In genomic region chr1:161403061-161403460, GRCm38 (mm10) we compare ENCODE assay signal across 31 mouse cellular contexts. TPM values are rescaled to one million over a fixed set of nuclear protein-coding genes. Genes with fewer than 3 reads are reported as not detected.
DNase-seq lines count a peak whose midpoint lies in the region; ATAC-seq and TF ChIP-seq lines count a peak whose summit lies in the region.
"Had no signal": no experiment of that assay in that cellular context is flagged by ENCODE, and none has a peak within 500 bp of the region (broad histone marks: within the 10 kb centered on the region; RNA-seq: fewer than 3 reads in every experiment).

No protein-coding gene starts in this region.

- TF ChIP-seq CTCF in brain, embryonic 14.5 days (IDR thresholded peaks at IDR 0.05; ENCODE audit: borderline replicate concordance, extremely low read depth, insufficient read depth, insufficient read length): no peak

- no peaks in the 10 kb centered on the region for H3K27me3 ChIP-seq in forebrain, embryonic 16.5 days (replicated peaks; ENCODE audit: control insufficient read depth, insufficient read depth, low read length)
- no peaks in the 10 kb centered on the region for H3K27me3 ChIP-seq in forebrain, embryonic 10.5 days (ENCODE audit: poor library complexity, severe bottlenecking)
- H3K27me3 ChIP-seq: CH12.LX; embryonic facial prominence, embryonic 13.5 days; heart, embryonic 15.5 days; limb, embryonic 12.5 days; liver, embryonic 15.5 days; lung, embryonic 15.5 days; neural tube, embryonic 12.5 days had no signal

- no peak overlapping the region for H3K27ac ChIP-seq in forebrain, embryonic 16.5 days (ENCODE audit: low read length)
- H3K27ac ChIP-seq in forebrain, embryonic 10.5 days: no peak overlapping the region
- H3K27ac ChIP-seq: embryonic facial prominence, embryonic 13.5 days; heart, embryonic 10.5 days; heart, embryonic 15.5 days; limb, embryonic 12.5 days; liver, embryonic 15.5 days; lung, embryonic 15.5 days; midbrain, embryonic 10.5 days; neural tube, embryonic 12.5 days had no signal

- no peak overlapping the region for H3K4me3 ChIP-seq in forebrain, embryonic 16.5 days (replicated peaks; ENCODE audit: low read length)
- no peak overlapping the region for H3K4me3 ChIP-seq in forebrain, embryonic 10.5 days
- H3K4me3 ChIP-seq: embryonic facial prominence, embryonic 13.5 days; heart, embryonic 10.5 days; heart, embryonic 15.5 days; limb, embryonic 12.5 days; liver, embryonic 15.5 days; lung, embryonic 15.5 days; midbrain, embryonic 10.5 days; myocyte; neural tube, embryonic 12.5 days had no signal

- peaks cover 6% of the 10 kb centered on the region; the same call in 1 of the 2 replicates for H3K9me3 ChIP-seq in forebrain, embryonic 16.5 days (ENCODE audit: control insufficient read depth, low read length)
- no peaks in the 10 kb centered on the region for H3K9me3 ChIP-seq in forebrain, embryonic 10.5 days
- H3K9me3 ChIP-seq: heart, embryonic 10.5 days; heart, embryonic 15.5 days; liver, embryonic 15.5 days; lung, embryonic 15.5 days; midbrain, embryonic 10.5 days; neural tube, embryonic 12.5 days had no signal

- no peaks in the 10 kb centered on the region for H3K4me1 ChIP-seq in forebrain, embryonic 16.5 days (replicated peaks; ENCODE audit: control insufficient read depth, insufficient read depth, low read length)
- H3K4me1 ChIP-seq in forebrain, embryonic 10.5 days: peaks cover 9% of the 10 kb centered on the region
- H3K4me1 ChIP-seq: embryonic facial prominence, embryonic 13.5 days; heart, embryonic 10.5 days; heart, embryonic 15.5 days; limb, embryonic 12.5 days; liver, embryonic 15.5 days; lung, embryonic 15.5 days; neural tube, embryonic 12.5 days had no signal

- no peak overlapping the region for H3K4me2 ChIP-seq in forebrain, embryonic 16.5 days (ENCODE audit: low read length)
- H3K4me2 ChIP-seq: embryonic facial prominence, embryonic 13.5 days; heart, embryonic 15.5 days; limb, embryonic 12.5 days; liver, embryonic 15.5 days; lung, embryonic 15.5 days; neural tube, embryonic 12.5 days had no signal

- no peak for DNase-seq in forebrain, embryonic 10.5 days (ENCODE audit: extremely low spot score, low spot score)
- peak; percentile 64 for DNase-seq in brain, embryonic 14.5 days (ENCODE audit: low read depth)
- DNase-seq in embryo, embryonic 9.5 days (ENCODE audit: extremely low spot score): peak; percentile 31
- no peak for DNase-seq in kidney, postnatal 4 days
- DNase-seq in frontal cortex, postnatal 25 days (ENCODE audit: low spot score in 2 of 2): no peak
- DNase-seq: cerebellum, adult 11 months; cerebellum, adult 9-10 months; cerebellum, postnatal 36 days; gastrocnemius, postnatal 25 days; heart, adult 11 months; kidney, adult 8-10 months; kidney, postnatal 14 days had no signal

- ATAC-seq in forebrain, embryonic 16.5 days: 0 out of 2 replicates have a peak, but pooled peaks have one; percentile 47
- ATAC-seq: hindbrain, embryonic 16.5 days; intestine, embryonic 16.5 days had no signal

- no peaks in the 10 kb centered on the region for H3K36me3 ChIP-seq in forebrain, embryonic 16.5 days (ENCODE audit: control insufficient read depth, insufficient read depth)
- no peaks in the 10 kb centered on the region for H3K36me3 ChIP-seq in forebrain, embryonic 10.5 days (replicated peaks)
- H3K36me3 ChIP-seq: embryonic facial prominence, embryonic 13.5 days; heart, embryonic 10.5 days; heart, embryonic 15.5 days; limb, embryonic 12.5 days; liver, embryonic 15.5 days; lung, embryonic 15.5 days; midbrain, embryonic 10.5 days; neural tube, embryonic 12.5 days had no signal

- H3K9ac ChIP-seq in forebrain, embryonic 16.5 days (replicated peaks; ENCODE audit: low read depth, low read length): no peak overlapping the region
- H3K9ac ChIP-seq: embryonic facial prominence, embryonic 13.5 days; heart, embryonic 15.5 days; limb, embryonic 12.5 days; liver, embryonic 15.5 days; lung, embryonic 15.5 days; neural tube, embryonic 12.5 days had no signal

- WGBS in forebrain, embryonic 16.5 days: 27% methylated on average over 2 of the region's 2 CpGs
- 45% methylated on average over 2 of the region's 2 CpGs for WGBS in forebrain, embryonic 10.5 days

- TF ChIP-seq POLR2A in brain, embryonic 14.5 days (IDR thresholded peaks at IDR 0.05; ENCODE audit: borderline replicate concordance, extremely low read depth, insufficient read depth, insufficient read length, poor library complexity, severe bottlenecking): no peak

RNA-seq across cellular contexts. Expression of gene Tnfsf4, which starts 7.9 kb away (rescaled TPM):
- polyA plus RNA-seq in forebrain, embryonic 16.5 days (2015; fragmentation: Nextera tagmentation; extraction: Ambion mirVana): not detected in 2 replicates
- not detected in 2 replicates for polyA plus RNA-seq in forebrain, embryonic 10.5 days (2016; fragmentation: Nextera tagmentation; extraction: Ambion mirVana)
- polyA plus RNA-seq in brain, embryonic 14.5 days (2012; rRNA removed): 0.04 TPM in 1 of 2 replicates, not detected in the other
- polyA plus RNA-seq: C2C12; embryonic facial prominence, embryonic 13.5 days; heart, embryonic 10.5 days; hindbrain, embryonic 11.5 days; hindbrain, embryonic 16.5 days; intestine, embryonic 16.5 days; limb, embryonic 12.5 days; liver, adult 2 months; liver, embryonic 15.5 days; lung, embryonic 15.5 days; midbrain, postnatal 0 days; myocyte; stomach, embryonic 14.5 days; testis, adult 2 months had no signal

Comparison
In these comparisons a context has a peak if more than half of its experiments do, and no peak if none do; other contexts are left out.
1. DNase-seq: peak in brain, embryonic 14.5 days (single experiment) and embryo, embryonic 9.5 days (single experiment); none in forebrain, embryonic 10.5 days (single experiment), kidney, postnatal 4 days (0 of 2) and frontal cortex, postnatal 25 days (0 of 2).